Mouse (Mus musculus) gastrocnemius, adult 18-20 months (tissue): Measurements from ENCODE around the gene Cbx1. TPM values are rescaled to one million over a fixed set of nuclear protein-coding genes. Genes with fewer than 3 reads are reported as not detected.
"Not testable (repeated sequence)": the region's sequence is repeated elsewhere in the genome, so short reads cannot be mapped to it uniquely, and the experiment has no call there.

Source experiments
- DNase-seq: peaks from one replicate; pipeline ENCODE4 v3.0.0; 2021; ENCODE audit warnings: low spot score
- total RNA-seq, 2 experiments: library from RNA; stranded (reverse); gene quantifications; 2 replicates each; pipeline ENCODE4 v1.2.3; 2021

Cbx1 gene
- total RNA-seq, 2 experiments from 2014 or later: 34.2 to 36.1 TPM

DNA sequence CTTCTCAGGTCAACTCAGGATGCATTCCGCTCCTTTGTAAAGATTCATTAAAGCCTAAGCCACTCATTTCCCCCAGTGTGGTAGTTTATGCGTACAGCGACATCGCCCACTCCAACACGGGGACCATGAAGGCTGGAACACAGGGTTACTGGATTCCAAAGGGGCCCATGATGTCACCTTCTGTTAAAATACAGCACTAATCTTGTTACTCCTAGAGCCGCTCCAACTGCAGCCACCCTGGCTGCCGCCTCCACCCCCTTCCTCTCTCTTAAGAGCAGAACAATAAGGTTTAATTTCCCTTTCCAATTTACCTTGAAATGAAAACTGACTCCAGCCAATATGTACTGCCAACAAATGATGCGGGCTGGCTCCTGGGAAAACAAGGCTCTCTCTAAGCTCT is 13.9 kb upstream of the Cbx1 start:
- DNase-seq: no peak

DNA sequence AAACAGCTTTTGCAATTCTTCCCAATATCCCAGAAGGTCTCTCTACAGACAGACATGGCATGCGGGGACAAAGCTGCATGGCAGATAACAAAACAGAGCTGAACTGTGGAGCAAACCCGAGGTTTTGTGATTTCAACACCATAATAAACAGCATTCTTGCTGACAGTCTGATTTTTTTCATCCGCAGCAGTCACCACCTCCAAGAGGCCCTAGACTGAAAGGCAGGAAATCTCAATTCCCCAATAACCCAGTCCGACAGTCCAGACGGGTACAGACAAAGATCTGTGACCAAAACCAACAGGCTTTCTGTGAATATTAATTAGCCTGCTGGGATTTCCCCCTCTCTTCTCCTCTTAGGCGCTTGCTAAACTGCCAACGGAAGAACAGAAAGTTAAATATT is 13.3 kb upstream of the Cbx1 start:
- no peak for DNase-seq

DNA sequence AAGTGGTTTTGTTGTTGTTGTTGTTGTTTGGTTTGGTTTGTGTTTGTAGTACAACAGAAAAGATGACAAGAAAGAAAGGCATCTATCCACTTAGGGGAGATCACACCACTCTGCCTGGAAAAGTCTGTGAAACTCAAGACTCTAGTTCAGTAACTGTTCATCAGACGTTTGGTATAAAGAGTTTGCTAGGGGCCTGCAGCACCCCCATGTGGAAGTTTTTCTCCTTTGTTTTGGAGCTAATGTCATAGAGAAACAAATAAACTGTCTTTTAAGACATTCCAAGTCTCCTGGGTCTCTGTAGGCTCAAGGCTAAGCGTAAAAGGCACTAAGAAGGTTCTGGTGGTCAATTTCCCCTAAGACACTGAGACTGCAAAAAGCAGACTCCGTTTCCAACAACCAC is 12.9 kb upstream of the Cbx1 start:
- no peak for DNase-seq

DNA sequence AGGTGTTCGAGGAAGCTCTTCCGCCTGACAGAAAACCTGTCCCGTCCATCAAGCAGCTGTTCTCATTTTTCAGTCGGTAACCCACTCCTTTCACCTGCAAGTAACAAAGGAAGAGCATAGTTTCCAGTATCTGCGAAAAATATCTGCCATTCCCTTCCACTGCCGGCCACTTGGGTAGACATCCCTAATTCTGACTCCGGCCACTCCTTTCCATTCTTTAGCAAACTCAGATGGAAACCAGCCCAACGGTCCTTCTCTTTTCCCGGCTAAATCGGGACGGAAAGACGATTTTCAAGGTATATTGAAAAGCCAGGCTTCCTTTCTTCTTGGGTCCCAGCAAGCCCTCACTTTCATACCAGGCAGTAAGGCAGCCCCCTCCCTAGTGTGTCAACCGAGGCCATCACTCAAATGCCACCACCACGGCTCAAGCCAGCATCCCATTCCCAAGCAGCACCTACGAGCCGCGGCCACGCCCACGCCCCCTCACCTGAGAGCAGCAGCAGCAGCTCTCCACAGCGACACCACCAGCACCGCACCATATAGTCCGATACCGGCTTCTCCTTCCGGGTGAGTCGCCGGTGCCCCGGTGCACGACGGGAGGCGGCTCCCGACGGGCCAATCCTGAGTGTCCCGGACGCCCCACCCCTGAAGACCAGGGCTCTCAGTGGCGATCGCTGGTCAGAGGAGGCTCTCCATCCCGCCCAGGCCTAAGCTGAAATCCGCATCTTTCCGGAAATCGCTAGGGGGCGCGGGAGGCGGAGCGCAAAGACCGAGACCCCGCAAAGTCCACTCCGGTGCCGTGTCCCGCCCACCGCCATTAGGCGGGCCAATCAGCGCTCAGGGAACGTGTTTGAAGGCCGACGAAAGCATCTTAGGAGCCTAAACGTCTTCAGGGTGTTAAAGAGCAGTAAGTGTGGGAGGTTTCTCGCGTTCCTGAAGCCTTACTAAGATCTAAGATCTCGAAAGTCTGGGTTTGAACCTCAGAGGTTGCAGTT is 11.7 kb upstream of the Cbx1 start, which contains the start of gene Snx11:
Gene Snx11, minus strand, starts transcription at position 592 of the 995 bp plus-strand sequence.
- peak; percentile 100 for DNase-seq

DNA sequence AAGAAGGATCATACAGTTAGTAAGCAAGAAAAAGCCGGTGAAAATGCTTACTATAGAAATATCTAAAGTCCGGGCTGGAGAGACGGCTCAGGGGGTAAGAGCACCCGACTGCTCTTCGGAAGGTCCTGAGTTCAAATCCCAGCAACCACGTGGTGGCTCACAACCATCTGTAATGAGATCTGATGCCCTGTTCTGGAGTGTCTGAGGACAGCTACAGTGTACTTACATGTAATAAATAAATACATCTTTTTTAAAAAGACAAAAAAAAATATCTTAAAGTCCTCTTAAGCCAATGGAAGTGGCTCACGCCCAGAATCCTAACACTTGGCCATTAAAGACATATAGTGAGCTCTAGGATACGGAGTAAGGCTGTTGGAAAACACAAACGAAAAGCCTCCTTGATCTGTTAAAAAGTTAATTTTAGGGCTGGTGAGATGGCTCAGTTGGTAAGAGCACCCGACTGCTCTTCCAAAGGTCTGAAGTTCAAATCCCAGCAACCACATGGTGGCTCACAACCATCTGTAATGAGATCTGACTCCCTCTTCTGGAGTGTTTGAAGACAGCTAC is 10.8 kb upstream of the Cbx1 start:
- DNase-seq: not testable (repeated sequence)

DNA sequence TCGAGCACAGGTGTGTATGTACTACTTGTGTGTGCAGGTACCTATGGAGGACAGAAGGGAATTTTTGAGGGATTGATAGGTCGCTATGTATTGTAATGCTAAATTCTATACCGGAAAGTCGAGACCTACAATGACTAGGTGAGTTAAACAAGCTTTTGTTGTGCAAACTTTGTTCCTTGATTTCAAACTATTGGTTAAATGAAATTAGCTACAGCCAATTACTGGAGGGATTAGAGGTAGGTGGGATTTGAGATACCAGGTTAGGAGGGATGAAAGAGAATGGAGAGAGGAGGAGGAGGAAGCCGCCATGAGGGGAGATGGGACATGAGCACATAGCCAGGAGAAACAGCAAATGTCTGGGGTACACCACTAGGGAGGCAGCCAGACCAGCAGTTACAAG is 8.6 kb upstream of the Cbx1 start:
- no peak for DNase-seq

DNA sequence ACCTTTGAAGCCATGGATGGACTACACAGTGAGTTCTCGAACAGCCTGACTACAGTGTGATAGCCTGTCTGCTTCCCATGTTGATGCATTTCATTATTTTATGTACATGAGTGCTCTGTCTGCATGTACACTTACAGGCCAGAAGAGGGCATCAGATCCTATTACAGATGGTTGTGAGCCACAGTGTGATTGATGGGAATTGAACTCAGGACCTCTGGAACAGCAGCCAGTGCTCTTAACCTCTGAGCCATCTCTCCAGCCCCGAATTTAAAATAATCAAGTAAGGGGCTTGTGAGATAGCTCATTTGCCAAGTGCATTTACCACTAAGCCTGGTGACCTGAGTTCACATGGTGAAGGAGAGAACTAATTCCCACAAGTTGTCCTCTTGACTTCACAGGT is 7.5 kb upstream of the Cbx1 start:
- DNase-seq: no peak

DNA sequence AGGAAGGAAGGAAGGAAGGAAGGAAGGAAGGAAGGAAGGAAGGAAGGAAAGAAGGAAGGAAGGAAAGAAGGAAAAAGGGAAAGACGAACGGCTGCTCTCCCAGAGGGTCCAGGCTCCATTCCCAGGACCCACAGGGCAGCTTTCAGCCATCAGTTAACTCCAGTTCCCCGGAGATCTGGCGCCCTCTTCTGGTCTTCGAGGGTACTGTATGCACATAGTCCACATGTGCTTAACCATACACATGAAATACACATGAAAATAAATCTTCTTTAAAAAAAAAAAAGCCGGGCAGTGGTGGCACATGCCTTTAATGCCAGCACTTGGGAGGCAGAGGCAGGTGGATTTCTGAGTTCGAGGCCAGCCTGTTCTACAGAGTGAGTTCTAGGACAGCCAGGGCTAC is 4.1 kb upstream of the Cbx1 start:
- peak; percentile 61 for DNase-seq

DNA sequence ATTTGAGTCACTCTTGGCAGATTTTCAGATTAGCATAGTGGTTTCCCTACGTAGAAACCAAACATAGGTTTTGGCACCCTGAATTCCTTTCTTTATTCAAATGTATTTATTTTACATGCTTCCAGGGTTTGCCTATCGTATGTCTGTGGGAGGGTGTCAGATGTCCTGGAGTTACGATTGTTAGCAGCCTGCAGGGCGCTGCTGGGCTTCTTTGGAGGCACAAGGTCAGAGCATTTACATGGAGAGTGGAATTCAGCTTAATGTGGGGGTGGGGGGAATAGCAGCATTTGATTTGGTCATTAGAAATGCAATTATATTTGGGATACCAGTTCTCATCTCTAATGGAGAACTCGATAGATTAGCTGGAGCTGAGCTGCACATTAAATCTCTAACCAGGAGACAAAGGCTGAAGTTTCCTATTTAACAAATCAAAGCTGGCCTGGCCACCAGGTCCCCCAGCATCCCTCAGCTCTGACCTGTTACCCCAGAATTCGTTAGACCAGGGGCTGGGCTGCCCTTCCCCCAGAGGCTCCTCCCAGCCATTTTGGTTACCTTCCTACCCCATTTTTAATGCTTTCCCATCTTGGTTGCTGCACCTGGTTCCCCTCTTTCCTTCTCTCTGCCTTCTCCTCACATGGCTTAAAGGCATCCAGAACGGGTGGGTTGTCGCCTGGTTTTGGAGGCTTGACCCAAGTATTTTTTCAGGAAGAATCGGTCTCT is 2.0 kb upstream of the Cbx1 start:
- no peak for DNase-seq

DNA sequence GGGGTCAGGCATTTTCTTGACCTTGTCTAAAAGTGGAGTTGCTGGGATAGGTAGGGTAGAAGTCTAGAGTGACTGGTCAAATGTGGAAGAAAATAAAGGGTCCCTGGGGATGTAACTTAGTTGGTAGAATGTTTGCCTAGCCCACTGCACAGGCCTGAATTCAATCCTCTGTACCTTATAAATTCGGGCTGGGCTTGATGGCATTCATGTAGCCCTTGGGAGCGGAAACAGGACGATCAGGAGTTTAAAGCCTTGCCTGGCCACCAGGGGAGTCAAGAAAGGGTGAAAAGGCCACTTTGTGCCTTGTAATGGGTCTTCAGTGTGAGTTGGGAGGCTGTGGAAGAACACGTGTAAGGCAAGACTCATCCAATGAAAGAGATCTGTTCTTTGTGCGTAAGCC is 1.1 kb downstream of the Cbx1 start:
- no peak for DNase-seq

DNA sequence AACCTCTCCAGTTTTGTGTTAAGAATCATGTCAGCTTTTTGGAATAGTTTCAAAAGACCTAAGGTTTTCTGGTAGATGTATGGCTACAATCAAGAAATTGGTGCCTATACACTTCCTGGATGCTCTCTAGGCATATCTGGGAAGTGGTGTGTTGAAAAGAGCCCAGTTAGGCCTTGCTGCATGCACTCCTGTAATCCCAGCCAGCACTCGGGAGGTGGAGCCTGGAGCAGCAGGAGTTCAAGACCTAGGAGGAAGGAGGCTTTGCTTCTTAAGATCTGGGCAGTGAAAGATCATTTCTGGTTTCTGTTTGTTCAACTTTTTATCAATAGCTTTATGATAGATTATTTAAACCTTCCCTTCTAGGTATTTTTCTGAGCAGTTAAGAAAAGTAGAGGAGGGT is 1.8 kb downstream of the Cbx1 start:
- no peak for DNase-seq

DNA sequence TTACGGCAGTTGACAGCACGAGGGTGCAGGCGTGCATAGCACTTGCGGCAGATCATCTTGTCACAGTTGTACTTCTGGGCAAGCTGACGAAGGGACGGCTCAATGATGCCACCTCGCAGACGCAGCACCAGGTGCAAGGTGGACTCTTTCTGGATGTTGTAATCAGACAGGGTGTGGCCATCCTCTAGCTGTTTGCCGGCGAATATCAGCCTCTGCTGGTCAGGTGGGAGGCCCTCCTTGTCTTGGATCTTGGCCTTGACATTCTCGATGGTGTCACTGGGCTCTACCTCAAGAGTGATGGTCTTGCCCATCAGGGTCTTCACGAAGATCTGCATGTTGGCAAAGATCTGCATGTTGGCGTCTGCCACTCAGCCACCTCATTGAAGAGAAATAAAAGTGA is 6.6 kb downstream of the Cbx1 start:
- no peak for DNase-seq

DNA sequence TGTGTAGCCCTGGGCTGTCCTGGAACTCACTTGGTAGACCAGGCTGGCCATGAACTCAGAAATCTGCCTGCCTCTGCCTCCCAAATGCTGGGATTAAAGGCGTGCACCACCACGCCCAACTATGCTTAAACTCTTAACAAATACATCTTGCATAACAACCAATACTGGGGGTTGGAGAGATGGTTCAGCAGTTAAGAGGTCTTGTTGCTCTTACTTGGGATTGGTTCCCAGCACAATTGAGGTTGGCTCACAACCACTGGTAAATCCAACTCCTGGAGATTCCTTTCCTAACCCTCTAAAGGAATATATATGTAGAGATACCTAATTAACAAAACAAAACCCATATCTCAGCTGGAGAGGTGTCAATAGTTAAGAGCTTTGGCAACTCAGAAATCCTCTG is 7.2 kb downstream of the Cbx1 start:
- DNase-seq: no peak

DNA sequence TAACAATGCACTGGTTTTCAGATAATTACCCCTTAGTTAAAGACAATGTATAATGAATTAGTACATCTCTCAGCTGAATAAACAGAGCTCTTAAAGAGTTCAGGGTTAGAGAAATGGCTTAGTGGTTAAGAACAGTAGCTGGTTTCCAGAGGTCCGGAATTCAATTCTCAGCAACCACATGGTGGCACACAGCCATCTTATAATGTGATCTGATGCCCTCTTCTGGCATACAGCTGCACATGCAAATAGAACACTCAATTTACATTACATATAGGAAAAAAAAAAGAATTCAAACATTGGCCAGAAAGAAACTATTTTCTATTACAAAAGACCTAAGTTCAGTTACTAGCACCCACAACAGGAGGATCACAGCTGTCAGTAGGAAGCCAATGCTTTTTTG is 7.7 kb downstream of the Cbx1 start:
- DNase-seq: no peak

DNA sequence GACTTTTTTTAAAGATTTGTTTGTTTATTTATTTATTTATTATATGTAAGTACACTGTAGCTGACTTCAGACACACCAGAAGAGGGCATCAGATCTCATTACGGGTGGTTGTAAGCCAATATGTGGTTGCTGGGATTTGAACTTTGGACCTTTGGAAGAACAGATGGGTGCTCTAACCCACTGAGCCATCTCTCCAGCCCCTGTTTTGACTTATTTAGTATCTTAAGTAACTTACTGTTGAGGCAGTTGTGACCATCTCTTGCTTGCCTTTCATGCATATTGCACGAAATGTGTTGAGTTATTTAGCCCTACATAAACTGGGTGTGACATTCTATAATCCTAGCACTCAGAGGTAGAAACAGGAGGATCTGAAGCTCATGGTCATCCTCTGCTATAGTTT is 10.6 kb downstream of the Cbx1 start:
- DNase-seq: no peak

DNA sequence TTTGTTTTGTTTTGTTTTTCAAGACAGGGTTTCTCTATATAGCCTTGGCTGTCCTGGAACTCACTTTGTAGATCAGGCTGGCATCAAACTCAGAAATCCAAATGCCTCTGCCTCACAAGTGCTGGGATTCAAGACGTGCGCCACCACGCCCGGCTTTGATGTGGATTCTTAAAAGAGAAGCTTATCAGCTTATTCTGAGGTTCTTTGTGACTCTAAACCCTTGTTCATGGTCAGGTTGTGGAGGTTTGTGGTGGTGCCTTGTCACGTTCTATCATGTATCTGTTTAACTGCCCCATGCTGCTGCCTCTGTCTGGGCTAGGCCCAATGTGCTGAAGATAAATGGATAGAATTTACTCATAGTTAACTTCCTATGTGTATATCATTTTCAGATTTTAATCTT is 16.7 kb downstream of the Cbx1 start:
- no peak for DNase-seq

DNA sequence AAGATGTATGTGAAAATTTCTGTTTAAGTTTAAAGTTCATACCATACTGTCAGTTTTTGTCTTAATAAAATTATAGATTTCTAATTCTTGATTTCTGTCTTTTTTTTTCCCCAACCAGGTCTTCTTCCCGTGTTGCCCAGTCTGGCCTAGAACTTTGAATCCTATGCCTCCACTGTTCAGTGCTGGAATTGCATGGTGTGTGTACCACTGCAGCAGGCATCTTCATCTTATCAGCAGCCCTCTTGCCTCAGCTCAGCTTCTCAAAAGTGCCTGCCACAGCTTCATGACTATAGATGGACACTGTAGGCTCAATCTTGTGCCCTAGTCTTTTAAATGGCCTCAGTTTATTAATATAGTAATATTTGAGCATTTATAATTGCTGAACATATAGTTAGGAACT is 19.1 kb downstream of the Cbx1 start:
- no peak for DNase-seq

DNA sequence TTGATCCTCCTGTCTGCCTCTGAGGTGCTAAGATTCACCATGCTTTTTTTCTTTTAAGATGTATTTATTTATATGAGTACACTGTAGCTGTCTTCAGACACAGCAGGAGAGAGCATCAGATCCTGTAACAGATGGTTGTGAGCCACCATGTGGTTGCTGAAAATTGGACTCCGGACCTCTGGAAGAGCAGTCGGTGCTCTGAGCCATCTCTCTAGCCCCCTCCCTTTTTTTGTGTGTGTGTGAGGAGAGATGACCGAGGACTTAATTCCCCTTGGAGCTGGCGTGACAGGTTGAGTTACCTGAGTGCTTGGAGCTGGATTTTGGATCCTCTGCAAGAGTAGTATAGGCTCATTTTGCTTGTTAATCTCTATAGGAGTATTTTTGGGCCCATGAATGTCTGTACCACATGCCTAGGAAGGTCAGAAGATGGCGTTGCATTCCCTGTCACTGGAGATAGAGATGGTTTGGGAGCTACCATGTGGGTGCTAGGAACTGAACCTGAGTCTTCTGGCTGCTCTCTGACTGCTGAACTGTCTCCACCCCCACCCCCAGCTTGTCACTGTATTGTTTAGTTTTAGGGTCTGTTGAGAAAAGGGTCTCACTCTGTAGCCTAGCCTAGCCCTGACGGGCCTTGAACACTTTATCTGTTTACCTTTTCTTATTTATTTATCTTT is 20.8 kb downstream of the Cbx1 start:
- DNase-seq: no peak

DNA sequence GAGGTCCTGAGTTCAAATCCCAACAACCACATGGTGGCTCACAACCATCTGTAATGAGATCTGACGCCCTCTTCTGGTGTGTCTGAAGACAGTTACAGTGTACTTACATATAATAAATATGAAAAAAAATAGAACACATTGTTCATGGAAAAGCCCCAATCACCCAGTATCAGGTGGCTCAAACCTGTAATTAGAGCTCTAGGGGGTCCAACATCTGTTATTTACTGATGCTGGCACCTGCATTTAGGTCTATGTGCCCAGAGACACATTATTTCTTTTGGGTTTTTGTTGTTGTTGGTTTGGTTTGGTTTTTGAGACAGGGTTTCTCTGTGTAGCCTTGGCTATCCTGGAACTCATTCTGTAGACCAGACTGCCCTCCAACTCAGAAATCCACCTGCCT is 22.3 kb downstream of the Cbx1 start:
- DNase-seq: not testable (repeated sequence)

DNA sequence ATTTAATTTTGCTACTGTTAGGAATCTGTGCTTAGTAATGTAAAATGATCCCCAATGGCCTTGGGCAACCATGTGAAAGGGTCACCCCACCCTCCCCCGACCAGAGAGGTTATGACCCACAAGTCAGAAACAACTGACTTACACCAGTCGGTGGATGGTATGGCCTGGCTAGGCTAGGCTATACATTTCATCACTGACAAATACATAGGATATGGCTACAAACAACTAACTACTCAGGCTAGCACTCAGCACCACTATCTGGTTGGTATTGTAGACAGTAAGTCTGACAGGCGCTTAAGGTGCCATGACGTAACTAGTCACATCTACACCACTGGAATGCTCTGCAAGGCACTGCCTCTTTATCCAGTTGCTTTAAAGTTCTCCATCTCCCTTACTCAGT is 24.5 kb downstream of the Cbx1 start:
- DNase-seq: no peak

DNA sequence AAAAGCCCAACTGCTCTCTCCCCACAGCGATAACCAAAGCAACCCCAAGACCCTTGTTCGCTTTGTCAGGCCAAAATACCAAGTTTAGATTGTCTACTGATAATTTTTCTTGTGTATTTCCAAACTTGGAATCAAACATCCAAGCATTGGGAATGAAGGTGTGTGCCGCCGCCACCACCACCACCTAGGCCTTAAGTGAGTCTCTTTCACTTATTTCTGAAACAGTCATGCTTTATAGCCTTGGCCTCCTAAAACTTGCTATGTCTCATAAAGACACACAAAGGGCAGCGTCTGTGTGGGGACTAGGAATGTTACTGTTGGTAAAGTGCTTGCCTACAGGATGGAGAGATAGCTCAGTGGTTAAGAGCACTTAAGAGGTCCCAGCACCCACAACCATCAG is 25.0 kb downstream of the Cbx1 start:
- no peak for DNase-seq

DNA sequence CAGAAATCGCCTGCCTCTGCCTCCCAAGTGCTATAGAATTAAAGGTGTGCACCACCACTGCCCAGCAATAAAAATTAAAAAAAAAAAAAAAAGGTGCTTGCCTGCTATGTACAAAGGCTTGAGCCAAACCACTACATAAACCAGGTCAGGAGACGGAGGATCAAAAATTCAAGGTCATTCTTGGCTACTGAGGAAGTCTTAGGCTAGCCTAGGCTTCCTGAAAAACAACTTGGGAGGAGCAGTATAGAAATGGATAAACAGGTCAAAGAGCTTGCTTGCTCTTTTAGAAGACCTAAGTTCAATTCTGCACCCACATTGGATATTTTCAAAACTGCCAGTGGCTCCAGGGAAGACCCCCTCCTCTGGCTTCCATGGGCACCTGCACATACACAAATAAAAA is 25.5 kb downstream of the Cbx1 start:
- DNase-seq: no peak
